ENCODE assay signal across 10 mouse cellular contexts in the genomic region with DNA sequence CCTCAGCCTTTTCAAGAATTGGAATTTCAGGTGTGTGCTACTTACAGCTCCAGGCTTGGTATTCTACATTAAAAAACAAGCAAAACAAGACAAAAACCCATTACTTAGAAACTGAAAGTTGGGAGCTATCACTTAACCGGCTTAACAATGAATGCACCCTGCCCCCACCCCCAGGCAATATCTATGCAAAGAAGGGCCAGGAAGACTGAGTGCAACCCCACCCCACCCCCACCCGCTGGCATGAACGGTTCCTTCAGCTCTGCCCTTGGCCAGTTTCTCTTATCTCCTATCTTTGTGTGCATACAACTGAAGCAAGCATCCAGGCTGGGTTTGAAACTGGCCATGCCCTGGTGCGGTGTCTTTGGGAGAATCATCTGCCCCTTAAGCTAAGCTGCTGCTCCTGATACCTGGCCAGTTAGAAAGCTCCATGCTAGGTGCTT. TPM values are rescaled to one million over a fixed set of nuclear protein-coding genes. Genes with fewer than 3 reads are reported as not detected.
DNase-seq lines count a peak whose midpoint lies in the region; ATAC-seq and TF ChIP-seq lines count a peak whose summit lies in the region.
"Had no signal": no experiment of that assay in that cellular context is flagged by ENCODE, and none has a peak within 500 bp of the region (broad histone marks: within the 10 kb centered on the region; RNA-seq: fewer than 3 reads in every experiment).

No protein-coding gene starts in this region.

- no peaks in the 10 kb centered on the region for H3K9me3 ChIP-seq in heart, embryonic 15.5 days (replicated peaks)
- H3K9me3 ChIP-seq: embryonic facial prominence, embryonic 12.5 days; midbrain, embryonic 10.5 days had no signal

- WGBS in heart, embryonic 15.5 days, result 21% methylated on average over 4 of the region's 4 CpGs

- no peak overlapping the region for H3K9ac ChIP-seq in heart, embryonic 15.5 days
- H3K9ac ChIP-seq: embryonic facial prominence, embryonic 12.5 days had no signal

- no peaks in the 10 kb centered on the region for H3K36me3 ChIP-seq in heart, embryonic 15.5 days
- H3K36me3 ChIP-seq: embryonic facial prominence, embryonic 12.5 days; midbrain, embryonic 10.5 days had no signal

- peak; percentile 34 for DNase-seq in adrenal gland, postnatal 14 days
- no peak for DNase-seq in adrenal gland, adult 8-10 months
- DNase-seq in left cerebral cortex, adult 2 months (ENCODE audit: extremely low spot score in 1 of 2, low spot score in 2 of 2), result no peak
- DNase-seq in left cerebral cortex, postnatal 4 days, result no peak
- no peak for DNase-seq in urinary bladder, postnatal 10 days (ENCODE audit: low spot score)
- no peak for DNase-seq in left cerebral cortex, adult 18-20 months (ENCODE audit: low spot score in 2 of 2)

- H3K4me3 ChIP-seq in left cerebral cortex, adult 2 months, result no peak overlapping the region
- no peak overlapping the region for H3K4me3 ChIP-seq in heart, embryonic 15.5 days
- H3K4me3 ChIP-seq: embryonic facial prominence, embryonic 12.5 days; midbrain, embryonic 10.5 days had no signal

- no peak for TF ChIP-seq CTCF in left cerebral cortex, adult 2 months (IDR thresholded peaks at IDR 0.05)

- H3K27ac ChIP-seq in left cerebral cortex, adult 2 months, result peak overlapping the region; percentile 60
- no peak overlapping the region for H3K27ac ChIP-seq in heart, embryonic 15.5 days
- H3K27ac ChIP-seq: embryonic facial prominence, embryonic 12.5 days; midbrain, embryonic 10.5 days had no signal

- intact Hi-C loops in left cerebral cortex, adult 2 months (cut with DNase I), result no loop called here
- intact Hi-C loops in left cerebral cortex, postnatal 4 days (cut with DNase I), result no loop called here

- H3K4me2 ChIP-seq in heart, embryonic 15.5 days, result peak overlapping the region; percentile 38; the same call in 1 of the 2 replicates

- no peak for ATAC-seq in heart, embryonic 15.5 days (replicated peaks; ENCODE audit: insufficient number of reproducible peaks, insufficient read depth, low FRiP score, low read depth)
- peak; percentile 73 for ATAC-seq in megakaryocyte progenitor cell, adult 5-6 weeks (replicated peaks; ENCODE audit: poor library complexity)

- peaks cover 21% of the 10 kb centered on the region for H3K4me1 ChIP-seq in heart, embryonic 15.5 days (replicated peaks)

- no peaks in the 10 kb centered on the region for H3K27me3 ChIP-seq in heart, embryonic 15.5 days

RNA-seq across cellular contexts. Expression of a gene that starts 11.2 kb away (rescaled TPM):
- 104 and 116 TPM in 2 replicates for total RNA-seq in adrenal gland, postnatal 14 days (2021)
- total RNA-seq in adrenal gland, adult 8-10 months (2022), result 10 to 100 TPM; 57.6 to 89.0 (median 71.0) TPM
- total RNA-seq in left cerebral cortex, adult 2 months (2021), result 100 to 1,000 TPM; 200 to 205 TPM
- 10 to 100 TPM; 44.2 to 46.4 TPM for total RNA-seq in left cerebral cortex, postnatal 4 days (2021)
- polyA plus RNA-seq in heart, embryonic 15.5 days (2015; fragmentation: Nextera tagmentation; extraction: Ambion mirVana), result 3.1 and 3.4 TPM in 2 replicates
- total RNA-seq in megakaryocyte progenitor cell, adult 5-6 weeks (2015), result 19.0 and 20.1 TPM in 2 replicates
- total RNA-seq in megakaryocyte progenitor cell, adult 5-6 weeks (2017), result 13.3 and 16.0 TPM in 2 replicates
- total RNA-seq in left cerebral cortex, adult 18-20 months (2021), result 100 to 1,000 TPM; 153 to 167 TPM
